Mouse (Mus musculus): ENCODE results near the gene March11. TPM values are rescaled to one million over a fixed set of nuclear protein-coding genes. Genes with fewer than 3 reads are reported as not detected.

Gene March11
- polyA plus RNA-seq, 1 experiment from 2014 or later: 0.24 TPM

DNA sequence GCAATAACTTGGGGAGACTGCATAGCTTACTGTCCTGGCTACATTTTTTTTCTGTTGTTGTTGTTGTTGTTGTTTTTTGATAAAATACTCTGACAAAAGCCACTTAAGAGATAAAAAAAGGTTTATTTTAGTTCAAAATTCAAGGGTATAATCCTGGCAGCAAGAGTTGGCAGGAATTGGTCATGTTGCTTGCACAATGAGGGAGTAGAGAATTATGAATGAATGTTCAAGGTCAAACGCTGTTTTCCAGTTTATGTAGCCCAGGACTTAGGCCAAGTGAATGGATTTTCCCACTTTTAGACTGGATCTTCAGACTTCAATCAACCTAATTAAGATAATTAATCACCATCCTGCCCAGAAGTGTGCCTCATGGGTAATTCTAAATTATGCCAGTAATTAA lies 72.0 kb downstream of the March11 start:
- Histone ChIP-seq H3K9ac (ENCODE audit: low read length) (no peak overlapping the region), H3K27me3 (ENCODE audit: control insufficient read depth, insufficient read depth, low read depth, low read length) (no peaks in the 10 kb centered on the region), H3K4me2 (ENCODE audit: low read depth, low read length) (no peak overlapping the region), H3K4me1 (replicated peaks; ENCODE audit: control insufficient read depth, insufficient read depth, low read length) (no peaks in the 10 kb centered on the region), H3K4me3 (ENCODE audit: low read length) (no peak overlapping the region), H3K36me3 (ENCODE audit: control insufficient read depth, insufficient read depth, low read length) (no peaks in the 10 kb centered on the region), H3K9me3 (ENCODE audit: control insufficient read depth, low read length) (no peaks in the 10 kb centered on the region), H3K27ac (ENCODE audit: low read length) (no peak overlapping the region)
- WGBS: 63% methylated on average over 1 of the region's 1 CpGs
- ATAC-seq (ENCODE audit: low read depth): no peak

DNA sequence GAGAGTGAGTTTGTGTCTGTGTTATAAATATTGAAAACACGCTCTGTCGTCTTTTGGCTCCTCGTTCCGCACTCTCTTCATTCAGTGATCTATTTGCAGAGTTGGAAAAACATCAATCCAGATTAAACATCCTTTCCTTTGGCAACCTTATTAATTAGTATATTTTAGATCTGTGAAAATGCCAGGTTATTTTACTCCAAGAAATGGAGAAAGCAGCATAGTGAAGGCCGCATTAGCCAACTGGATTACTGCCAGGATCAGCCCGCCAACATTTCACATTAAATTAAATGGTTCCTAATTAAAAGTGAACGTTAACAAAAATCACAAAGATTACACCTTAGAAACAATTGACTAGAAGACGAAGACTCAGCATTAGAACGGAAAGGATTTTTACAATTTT lies 81.2 kb downstream of the March11 start:
- H3K4me3 ChIP-seq (ENCODE audit: low read length): no peak overlapping the region
- H3K4me2 ChIP-seq (ENCODE audit: low read depth, low read length): no peak overlapping the region
- WGBS: 67% methylated on average over 9 of the region's 9 CpGs
- H3K4me1 ChIP-seq (replicated peaks; ENCODE audit: control insufficient read depth, insufficient read depth, low read length): no peaks in the 10 kb centered on the region
- H3K27ac ChIP-seq (ENCODE audit: low read length): no peak overlapping the region
- H3K9ac ChIP-seq (ENCODE audit: low read length): no peak overlapping the region
- ATAC-seq (ENCODE audit: low read depth): no peak
- H3K36me3 ChIP-seq (ENCODE audit: control insufficient read depth, insufficient read depth, low read length): no peaks in the 10 kb centered on the region
- no peaks in the 10 kb centered on the region for H3K27me3 ChIP-seq (ENCODE audit: control insufficient read depth, insufficient read depth, low read depth, low read length)
- no peaks in the 10 kb centered on the region for H3K9me3 ChIP-seq (ENCODE audit: control insufficient read depth, low read length)

DNA sequence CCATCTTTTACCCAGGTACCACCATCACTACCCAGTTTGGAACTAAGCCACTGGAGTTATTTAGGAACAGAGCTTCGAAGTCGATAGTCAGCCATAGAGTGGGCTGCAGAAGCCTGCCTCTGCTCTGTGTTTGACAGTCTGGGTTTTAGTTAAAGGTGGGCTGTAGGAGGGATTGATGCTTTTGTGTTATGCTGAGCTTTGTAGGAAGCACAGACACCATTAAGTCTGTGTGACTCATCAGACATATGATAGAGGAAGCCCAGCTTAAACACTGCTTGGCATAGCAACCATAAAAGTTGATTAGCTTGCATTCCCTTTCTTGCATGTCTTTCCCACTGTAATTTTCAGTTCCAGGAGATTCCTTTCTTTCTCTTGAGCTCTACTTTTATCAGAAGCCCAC lies 87.7 kb downstream of the March11 start:
- H3K36me3 ChIP-seq (ENCODE audit: control insufficient read depth, insufficient read depth, low read length): no peaks in the 10 kb centered on the region
- no peak overlapping the region for H3K4me2 ChIP-seq (ENCODE audit: low read depth, low read length)
- no peak for ATAC-seq (ENCODE audit: low read depth)
- no peaks in the 10 kb centered on the region for H3K27me3 ChIP-seq (ENCODE audit: control insufficient read depth, insufficient read depth, low read depth, low read length)
- no peak overlapping the region for H3K4me3 ChIP-seq (ENCODE audit: low read length)
- no peaks in the 10 kb centered on the region for H3K9me3 ChIP-seq (ENCODE audit: control insufficient read depth, low read length)
- H3K4me1 ChIP-seq (replicated peaks; ENCODE audit: control insufficient read depth, insufficient read depth, low read length): no peaks in the 10 kb centered on the region
- H3K27ac ChIP-seq (ENCODE audit: low read length): no peak overlapping the region
- H3K9ac ChIP-seq (ENCODE audit: low read length): no peak overlapping the region
- 52% methylated on average over 2 of the region's 2 CpGs for WGBS

DNA sequence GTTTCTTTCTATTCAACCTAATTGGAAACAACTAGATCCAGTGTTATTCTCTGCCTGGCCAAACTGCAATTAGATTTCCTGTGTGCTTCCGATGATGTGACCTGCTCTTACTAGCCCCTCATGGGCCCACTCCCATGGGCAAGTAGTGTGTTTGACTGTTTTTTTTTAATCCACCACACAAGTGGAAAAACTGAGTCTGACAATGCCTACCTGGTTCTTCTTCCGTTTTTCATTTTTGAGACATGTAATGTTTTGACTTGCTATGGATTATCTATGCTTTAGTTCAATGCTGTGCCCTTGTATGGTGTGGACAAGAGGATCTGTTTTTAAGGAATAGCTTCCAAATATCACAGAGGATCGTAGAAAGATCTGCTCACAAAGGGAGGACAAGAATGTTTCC lies 116.4 kb downstream of the March11 start:
- Histone ChIP-seq H3K4me2 (ENCODE audit: low read depth, low read length) (no peak overlapping the region), H3K27me3 (ENCODE audit: control insufficient read depth, insufficient read depth, low read depth, low read length) (no peaks in the 10 kb centered on the region), H3K9me3 (ENCODE audit: control insufficient read depth, low read length) (no peaks in the 10 kb centered on the region), H3K36me3 (ENCODE audit: control insufficient read depth, insufficient read depth, low read length) (no peaks in the 10 kb centered on the region), H3K4me1 (replicated peaks; ENCODE audit: control insufficient read depth, insufficient read depth, low read length) (no peaks in the 10 kb centered on the region), H3K27ac (ENCODE audit: low read length) (no peak overlapping the region), H3K9ac (ENCODE audit: low read length) (no peak overlapping the region), H3K4me3 (ENCODE audit: low read length) (no peak overlapping the region)
- 85% methylated on average over 3 of the region's 3 CpGs for WGBS
- no peak for ATAC-seq (ENCODE audit: low read depth)

DNA sequence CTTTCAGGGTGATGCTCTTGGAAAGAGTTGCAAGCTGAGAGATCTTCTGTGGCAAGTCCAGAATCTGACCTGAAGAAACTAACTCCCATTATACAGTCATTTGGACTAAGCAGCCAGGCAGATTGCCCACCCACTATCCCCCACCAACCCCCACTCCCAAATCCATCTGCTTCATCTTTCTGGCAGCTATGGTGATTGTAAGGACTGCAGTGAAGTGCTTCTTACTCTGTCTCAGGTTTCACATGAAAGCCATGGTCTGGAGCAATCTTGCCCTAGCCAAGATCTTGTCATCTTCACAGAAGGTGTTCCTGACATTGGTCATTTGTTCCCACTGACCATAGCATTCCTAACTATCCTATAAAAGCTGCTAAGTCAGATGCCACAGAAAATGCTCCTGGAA lies 117.4 kb downstream of the March11 start:
- Histone ChIP-seq H3K4me3 (ENCODE audit: low read length) (no peak overlapping the region), H3K4me1 (replicated peaks; ENCODE audit: control insufficient read depth, insufficient read depth, low read length) (no peaks in the 10 kb centered on the region), H3K27ac (ENCODE audit: low read length) (0 out of 2 replicates have a peak overlapping the region, but pooled peaks have one; percentile 20), H3K4me2 (ENCODE audit: low read depth, low read length) (no peak overlapping the region), H3K9ac (ENCODE audit: low read length) (no peak overlapping the region), H3K9me3 (ENCODE audit: control insufficient read depth, low read length) (no peaks in the 10 kb centered on the region), H3K36me3 (ENCODE audit: control insufficient read depth, insufficient read depth, low read length) (no peaks in the 10 kb centered on the region), H3K27me3 (ENCODE audit: control insufficient read depth, insufficient read depth, low read depth, low read length) (no peaks in the 10 kb centered on the region)
- ATAC-seq (ENCODE audit: low read depth): peak; percentile 99

DNA sequence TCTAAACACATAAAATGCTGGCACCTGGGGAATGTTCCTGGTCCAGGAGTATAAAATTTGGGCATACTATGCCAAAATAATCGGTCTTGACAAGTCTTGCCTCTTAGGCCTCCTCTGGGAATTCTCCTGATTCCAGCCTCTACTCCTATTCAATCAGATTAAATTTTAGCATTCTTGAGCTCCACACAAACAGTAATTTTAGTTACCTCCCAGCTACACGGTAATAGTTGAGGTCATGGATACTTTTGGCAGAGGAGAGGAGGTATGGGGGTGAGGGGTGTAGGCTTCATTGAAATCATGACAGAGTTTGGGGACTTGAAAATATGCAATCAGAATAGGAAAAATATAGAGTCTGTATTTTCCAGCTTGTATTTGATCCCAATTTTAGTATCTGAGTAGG lies 121.7 kb downstream of the March11 start:
- Histone ChIP-seq H3K4me2 (ENCODE audit: low read depth, low read length) (no peak overlapping the region), H3K36me3 (ENCODE audit: control insufficient read depth, insufficient read depth, low read length) (no peaks in the 10 kb centered on the region), H3K27ac (ENCODE audit: low read length) (no peak overlapping the region), H3K9ac (ENCODE audit: low read length) (no peak overlapping the region), H3K4me3 (ENCODE audit: low read length) (no peak overlapping the region), H3K9me3 (ENCODE audit: control insufficient read depth, low read length) (no peaks in the 10 kb centered on the region), H3K4me1 (replicated peaks; ENCODE audit: control insufficient read depth, insufficient read depth, low read length) (no peaks in the 10 kb centered on the region), H3K27me3 (ENCODE audit: control insufficient read depth, insufficient read depth, low read depth, low read length) (no peaks in the 10 kb centered on the region)
- ATAC-seq (ENCODE audit: low read depth): no peak
- WGBS: 82% methylated on average over 2 of the region's 2 CpGs

DNA sequence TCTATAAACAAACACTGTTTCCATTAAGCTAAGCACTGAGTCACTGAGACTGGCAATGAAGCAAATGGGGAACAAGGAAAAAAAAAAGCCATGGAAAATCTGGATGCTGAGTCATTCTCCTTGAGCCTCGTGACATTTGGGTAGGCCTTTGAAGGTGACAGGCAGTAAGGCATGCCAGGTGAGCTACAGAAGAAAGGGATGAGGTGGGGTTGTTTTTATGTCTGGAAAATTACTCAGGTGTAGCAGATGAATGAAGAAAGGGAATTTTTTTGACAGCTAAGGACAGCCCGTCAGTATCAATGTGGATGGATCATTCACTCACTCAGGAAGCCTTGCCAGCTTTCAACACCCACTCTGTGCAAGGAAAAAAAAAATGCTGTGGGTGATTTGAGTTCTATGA lies 123.8 kb downstream of the March11 start:
- Histone ChIP-seq H3K27ac (ENCODE audit: low read length) (no peak overlapping the region), H3K4me3 (ENCODE audit: low read length) (no peak overlapping the region), H3K36me3 (ENCODE audit: control insufficient read depth, insufficient read depth, low read length) (no peaks in the 10 kb centered on the region), H3K4me2 (ENCODE audit: low read depth, low read length) (no peak overlapping the region), H3K9ac (ENCODE audit: low read length) (no peak overlapping the region), H3K27me3 (ENCODE audit: control insufficient read depth, insufficient read depth, low read depth, low read length) (no peaks in the 10 kb centered on the region), H3K4me1 (replicated peaks; ENCODE audit: control insufficient read depth, insufficient read depth, low read length) (peaks cover 4% of the 10 kb centered on the region; the same call in 1 of the 2 replicates), H3K9me3 (ENCODE audit: control insufficient read depth, low read length) (no peaks in the 10 kb centered on the region)
- ATAC-seq (ENCODE audit: low read depth): no peak
- 65% methylated on average over 2 of the region's 2 CpGs for WGBS

DNA sequence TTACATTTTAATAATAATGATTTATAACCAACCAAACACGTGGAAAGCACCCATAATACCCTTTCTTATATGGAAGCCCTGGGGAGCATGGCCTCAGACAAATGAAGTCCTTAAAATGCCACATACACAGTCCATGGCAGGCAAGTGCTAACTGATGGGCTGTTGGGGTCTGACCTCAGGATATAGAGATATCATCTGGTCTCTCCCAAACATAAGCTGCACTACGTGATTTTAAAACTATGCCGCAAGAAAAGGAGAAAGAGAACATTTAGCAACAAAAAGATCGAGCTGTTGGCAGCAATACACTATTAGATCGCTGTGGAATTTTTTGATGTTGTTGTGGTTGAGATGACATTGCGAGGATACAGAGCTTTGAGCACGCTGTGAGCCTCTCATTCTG lies 126.9 kb downstream of the March11 start:
- no peak overlapping the region for H3K9ac ChIP-seq (ENCODE audit: low read length)
- no peaks in the 10 kb centered on the region for H3K9me3 ChIP-seq (ENCODE audit: control insufficient read depth, low read length)
- H3K4me1 ChIP-seq (replicated peaks; ENCODE audit: control insufficient read depth, insufficient read depth, low read length): peaks cover 4% of the 10 kb centered on the region; the same call in 1 of the 2 replicates
- peak; percentile 78 for ATAC-seq (ENCODE audit: low read depth)
- H3K36me3 ChIP-seq (ENCODE audit: control insufficient read depth, insufficient read depth, low read length): no peaks in the 10 kb centered on the region
- no peak overlapping the region for H3K4me2 ChIP-seq (ENCODE audit: low read depth, low read length)
- H3K4me3 ChIP-seq (ENCODE audit: low read length): no peak overlapping the region
- H3K27me3 ChIP-seq (ENCODE audit: control insufficient read depth, insufficient read depth, low read depth, low read length): no peaks in the 10 kb centered on the region
- H3K27ac ChIP-seq (ENCODE audit: low read length): no peak overlapping the region
- 52% methylated on average over 7 of the region's 7 CpGs for WGBS

DNA sequence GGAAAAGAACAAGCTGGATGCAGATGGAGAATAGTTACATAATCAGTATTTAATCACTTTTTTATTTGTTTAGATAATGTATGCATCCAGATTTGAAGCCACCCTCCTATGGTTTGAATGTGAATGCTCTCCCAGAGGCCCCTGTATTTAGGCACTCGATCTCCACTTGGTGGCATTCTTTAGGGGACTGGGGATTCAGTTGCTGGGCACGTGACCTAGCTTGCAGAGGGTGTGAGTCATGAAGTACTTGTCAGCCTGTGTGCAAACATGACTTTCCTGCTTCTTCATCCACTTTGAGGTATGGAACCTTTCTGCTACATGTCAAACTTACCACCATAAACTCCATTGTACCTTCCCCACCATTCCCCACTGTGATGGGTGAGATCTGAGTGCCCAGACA lies 128.3 kb downstream of the March11 start:
- H3K27me3 ChIP-seq (ENCODE audit: control insufficient read depth, insufficient read depth, low read depth, low read length): no peaks in the 10 kb centered on the region
- WGBS: 32% methylated on average over 2 of the region's 2 CpGs
- no peaks in the 10 kb centered on the region for H3K36me3 ChIP-seq (ENCODE audit: control insufficient read depth, insufficient read depth, low read length)
- peaks cover 4% of the 10 kb centered on the region; the same call in 1 of the 2 replicates for H3K4me1 ChIP-seq (replicated peaks; ENCODE audit: control insufficient read depth, insufficient read depth, low read length)
- ATAC-seq (ENCODE audit: low read depth): peak; percentile 51
- H3K4me3 ChIP-seq (ENCODE audit: low read length): no peak overlapping the region
- H3K9me3 ChIP-seq (ENCODE audit: control insufficient read depth, low read length): no peaks in the 10 kb centered on the region
- H3K27ac ChIP-seq (ENCODE audit: low read length): no peak overlapping the region
- no peak overlapping the region for H3K9ac ChIP-seq (ENCODE audit: low read length)
- H3K4me2 ChIP-seq (ENCODE audit: low read depth, low read length): no peak overlapping the region
